Mouse (Mus musculus) ES-Bruce4 (cell line): ENCODE measurements at regions not wholly inside any gene's neighbourhood (a gene's known extent, or its start where the extent isn't known, plus 50 kb on each side); places are given as distances from the start of the nearest gene placed in this dataset.

Experiments used
- CTCF ChIP-seq: IDR thresholded peaks from one replicate; pipeline ENCODE4 v1.8.1; 2011; ENCODE audit warnings: low read depth, low read length
- POLR2A ChIP-seq: IDR thresholded peaks from one replicate; pipeline ENCODE4 v1.8.1; 2011; ENCODE audit warnings: low read length; ENCODE audit not compliant: insufficient read depth

- TF ChIP-seq CTCF (no peak), POLR2A (no peak)
These were observed 511.5 kb downstream of the Fgf9 start for GRCm38 (mm10) chr14:58581806-58582205.
